Mouse (Mus musculus): ENCODE results near the gene Pomp. TPM values are rescaled to one million over a fixed set of nuclear protein-coding genes. Genes with fewer than 3 reads are reported as not detected.

Gene Pomp
- polyA plus RNA-seq, 1 experiment from 2014 or later: 592 TPM

DNA sequence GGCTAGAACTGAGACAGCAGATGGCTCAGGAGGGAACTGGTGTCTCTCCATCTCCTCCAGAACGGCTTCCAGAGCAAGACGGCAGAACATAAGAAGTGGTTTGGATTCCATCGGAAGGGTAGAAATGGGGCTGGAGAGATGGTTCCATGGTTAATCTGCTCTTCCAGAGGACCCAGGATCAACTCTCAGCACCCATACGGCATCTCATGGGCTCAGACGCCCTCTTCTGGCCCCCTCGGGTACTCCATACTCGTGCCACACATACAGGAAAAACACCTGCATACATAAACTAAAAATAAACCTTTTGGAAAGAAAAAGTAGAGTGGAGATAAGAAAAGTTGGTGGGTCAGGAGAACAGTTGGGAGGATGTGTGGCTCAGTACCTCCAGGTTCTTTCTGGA lies 40.4 kb upstream of the Pomp start:
- Histone ChIP-seq H3K36me3 (replicated peaks; ENCODE audit: control insufficient read depth, insufficient read depth, low read depth, low read length) (no peaks in the 10 kb centered on the region), H3K4me1 (ENCODE audit: control insufficient read depth, insufficient read depth, low read length) (no peaks in the 10 kb centered on the region), H3K9ac (replicated peaks; ENCODE audit: low read length) (no peak overlapping the region), H3K27ac (replicated peaks; ENCODE audit: low read depth, low read length) (no peak overlapping the region), H3K4me2 (ENCODE audit: low read depth, low read length) (no peak overlapping the region), H3K27me3 (ENCODE audit: control insufficient read depth, insufficient read depth, low read length) (no peaks in the 10 kb centered on the region), H3K4me3 (ENCODE audit: low read depth, low read length) (no peak overlapping the region), H3K9me3 (replicated peaks; ENCODE audit: control insufficient read depth, low read length) (no peaks in the 10 kb centered on the region)
- no peak for DNase-seq (ENCODE audit: low spot score)
- 84% methylated on average over 7 of the region's 7 CpGs for WGBS
- no peak for ATAC-seq (replicated peaks; ENCODE audit: insufficient number of reproducible peaks, low FRiP score, low TSS enrichment, low read depth)

DNA sequence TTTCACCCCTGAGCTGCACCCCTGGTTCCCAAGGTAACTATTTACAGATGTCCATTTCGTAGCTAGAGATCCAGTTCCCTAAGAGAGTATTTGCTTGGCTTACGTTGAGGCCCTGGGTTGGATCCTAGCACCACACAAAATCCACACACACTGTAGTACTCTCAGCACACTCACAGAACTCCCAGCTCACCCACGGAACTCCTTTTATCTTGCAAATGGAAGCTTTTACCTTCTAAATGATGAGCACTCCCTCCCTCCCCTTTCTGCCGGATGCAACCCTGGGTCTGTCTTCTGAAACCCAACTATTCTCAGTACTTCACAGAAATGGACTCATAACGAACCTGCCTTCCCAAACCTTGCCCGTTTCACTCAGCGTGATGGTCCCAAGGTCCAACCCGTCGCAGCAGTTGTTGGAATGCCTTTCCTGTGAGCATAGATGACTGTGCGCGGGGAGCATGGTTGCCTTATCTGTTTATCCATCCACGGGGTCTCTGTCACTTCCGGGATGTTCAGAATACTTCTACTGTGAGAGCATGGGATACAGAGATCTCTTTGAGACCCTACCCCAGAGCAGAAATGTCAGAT lies 36.1 kb upstream of the Pomp start:
- 77% methylated on average over 13 of the region's 13 CpGs for WGBS
- H3K27ac ChIP-seq (replicated peaks; ENCODE audit: low read depth, low read length): no peak overlapping the region
- no peak for ATAC-seq (replicated peaks; ENCODE audit: insufficient number of reproducible peaks, low FRiP score, low TSS enrichment, low read depth)

GRCm38 (mm10) chr5:147825375-147825969 lies 34.8 kb upstream of the Pomp start:
- WGBS: 43% methylated on average over 22 of the region's 22 CpGs
- Histone ChIP-seq H3K27ac (replicated peaks; ENCODE audit: low read depth, low read length) (no peak overlapping the region), H3K4me3 (ENCODE audit: low read depth, low read length) (no peak overlapping the region), H3K9me3 (replicated peaks; ENCODE audit: control insufficient read depth, low read length) (no peaks in the 10 kb centered on the region), H3K4me2 (ENCODE audit: low read depth, low read length) (peak overlapping the region; percentile 10; the same call in 1 of the 2 replicates), H3K36me3 (replicated peaks; ENCODE audit: control insufficient read depth, insufficient read depth, low read depth, low read length) (no peaks in the 10 kb centered on the region), H3K27me3 (ENCODE audit: control insufficient read depth, insufficient read depth, low read length) (no peaks in the 10 kb centered on the region), H3K9ac (replicated peaks; ENCODE audit: low read length) (no peak overlapping the region), H3K4me1 (ENCODE audit: control insufficient read depth, insufficient read depth, low read length) (no peaks in the 10 kb centered on the region; the same call in 1 of the 2 replicates)
- no peak for DNase-seq (ENCODE audit: low spot score)
- ATAC-seq (replicated peaks; ENCODE audit: insufficient number of reproducible peaks, low FRiP score, low TSS enrichment, low read depth): no peak

More for the DNA sequence above, 36.1 kb upstream of the Pomp start:
- no peaks in the 10 kb centered on the region for H3K27me3 ChIP-seq (ENCODE audit: control insufficient read depth, insufficient read depth, low read length)
- no peaks in the 10 kb centered on the region; the same call in 1 of the 2 replicates for H3K4me1 ChIP-seq (ENCODE audit: control insufficient read depth, insufficient read depth, low read length)
- H3K36me3 ChIP-seq (replicated peaks; ENCODE audit: control insufficient read depth, insufficient read depth, low read depth, low read length): no peaks in the 10 kb centered on the region
- no peaks in the 10 kb centered on the region for H3K9me3 ChIP-seq (replicated peaks; ENCODE audit: control insufficient read depth, low read length)
- DNase-seq (ENCODE audit: low spot score): no peak
- no peak overlapping the region for H3K4me3 ChIP-seq (ENCODE audit: low read depth, low read length)
- no peak overlapping the region for H3K4me2 ChIP-seq (ENCODE audit: low read depth, low read length)
- H3K9ac ChIP-seq (replicated peaks; ENCODE audit: low read length): no peak overlapping the region

DNA sequence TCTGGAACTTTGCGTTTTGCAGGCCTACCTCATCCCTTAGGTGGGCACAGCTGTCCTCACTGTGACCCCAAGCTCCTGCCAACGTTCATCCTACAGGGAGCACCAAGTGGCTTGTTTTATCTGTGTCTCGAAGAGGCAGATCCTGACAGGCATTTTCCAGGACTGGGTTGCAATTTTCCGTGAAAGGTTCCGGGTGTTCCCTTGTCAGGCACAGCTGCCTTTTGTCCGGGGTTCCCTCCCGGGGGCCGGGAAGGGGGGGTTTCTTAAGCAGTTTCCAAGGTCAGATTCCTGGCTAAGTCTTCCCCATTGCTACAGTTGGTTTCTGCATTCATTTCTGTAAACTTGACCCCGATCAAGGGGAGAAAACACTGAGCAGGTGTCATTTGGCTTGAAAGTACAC lies 34.2 kb upstream of the Pomp start:
- Histone ChIP-seq H3K9ac (replicated peaks; ENCODE audit: low read length) (no peak overlapping the region), H3K9me3 (replicated peaks; ENCODE audit: control insufficient read depth, low read length) (no peaks in the 10 kb centered on the region), H3K27me3 (ENCODE audit: control insufficient read depth, insufficient read depth, low read length) (no peaks in the 10 kb centered on the region), H3K4me2 (ENCODE audit: low read depth, low read length) (no peak overlapping the region), H3K36me3 (replicated peaks; ENCODE audit: control insufficient read depth, insufficient read depth, low read depth, low read length) (no peaks in the 10 kb centered on the region), H3K4me3 (ENCODE audit: low read depth, low read length) (no peak overlapping the region), H3K4me1 (ENCODE audit: control insufficient read depth, insufficient read depth, low read length) (no peaks in the 10 kb centered on the region; the same call in 1 of the 2 replicates), H3K27ac (replicated peaks; ENCODE audit: low read depth, low read length) (no peak overlapping the region)
- ATAC-seq (replicated peaks; ENCODE audit: insufficient number of reproducible peaks, low FRiP score, low TSS enrichment, low read depth) (no peak), DNase-seq (ENCODE audit: low spot score) (no peak)
- 68% methylated on average over 9 of the region's 9 CpGs for WGBS

DNA sequence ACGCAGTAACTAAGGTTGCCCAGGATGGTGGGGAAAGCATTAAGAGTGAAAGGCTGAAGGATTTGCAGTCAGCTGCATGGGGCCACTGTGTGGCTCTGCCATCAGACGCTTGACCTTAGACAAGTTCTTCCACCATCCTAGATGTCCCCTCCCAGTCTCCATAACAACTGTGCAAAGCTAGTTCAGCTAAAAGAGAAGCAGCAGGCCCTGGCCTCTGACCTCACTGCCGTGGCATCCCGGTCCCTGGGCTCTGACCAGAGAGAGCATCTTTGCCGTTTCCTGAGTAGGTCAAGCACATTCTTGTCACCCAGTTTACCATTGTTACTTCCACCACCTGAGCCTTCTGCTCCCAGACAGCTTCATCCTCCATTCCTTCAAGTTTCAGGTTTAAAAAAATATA lies 33.7 kb upstream of the Pomp start:
- Histone ChIP-seq H3K27ac (replicated peaks; ENCODE audit: low read depth, low read length) (no peak overlapping the region), H3K4me1 (ENCODE audit: control insufficient read depth, insufficient read depth, low read length) (no peaks in the 10 kb centered on the region; the same call in 1 of the 2 replicates), H3K9ac (replicated peaks; ENCODE audit: low read length) (no peak overlapping the region), H3K27me3 (ENCODE audit: control insufficient read depth, insufficient read depth, low read length) (no peaks in the 10 kb centered on the region), H3K9me3 (replicated peaks; ENCODE audit: control insufficient read depth, low read length) (no peaks in the 10 kb centered on the region), H3K36me3 (replicated peaks; ENCODE audit: control insufficient read depth, insufficient read depth, low read depth, low read length) (no peaks in the 10 kb centered on the region), H3K4me2 (ENCODE audit: low read depth, low read length) (no peak overlapping the region), H3K4me3 (ENCODE audit: low read depth, low read length) (no peak overlapping the region)
- ATAC-seq (replicated peaks; ENCODE audit: insufficient number of reproducible peaks, low FRiP score, low TSS enrichment, low read depth) (no peak), DNase-seq (ENCODE audit: low spot score) (no peak)
- whole genome bisulfite sequencing: 37% methylated on average over 5 of the region's 5 CpGs

GRCm38 (mm10) chr5:147828846-147829245 lies 31.4 kb upstream of the Pomp start:
- H3K9ac ChIP-seq (replicated peaks; ENCODE audit: low read length): no peak overlapping the region
- H3K36me3 ChIP-seq (replicated peaks; ENCODE audit: control insufficient read depth, insufficient read depth, low read depth, low read length): no peaks in the 10 kb centered on the region
- no peaks in the 10 kb centered on the region for H3K9me3 ChIP-seq (replicated peaks; ENCODE audit: control insufficient read depth, low read length)
- WGBS: 86% methylated on average over 8 of the region's 8 CpGs
- no peak for ATAC-seq (replicated peaks; ENCODE audit: insufficient number of reproducible peaks, low FRiP score, low TSS enrichment, low read depth)
- H3K4me2 ChIP-seq (ENCODE audit: low read depth, low read length): no peak overlapping the region
- H3K4me3 ChIP-seq (ENCODE audit: low read depth, low read length): no peak overlapping the region
- no peaks in the 10 kb centered on the region for H3K27me3 ChIP-seq (ENCODE audit: control insufficient read depth, insufficient read depth, low read length)
- no peak for DNase-seq (ENCODE audit: low spot score)
- no peaks in the 10 kb centered on the region; the same call in 1 of the 2 replicates for H3K4me1 ChIP-seq (ENCODE audit: control insufficient read depth, insufficient read depth, low read length)
- no peak overlapping the region for H3K27ac ChIP-seq (replicated peaks; ENCODE audit: low read depth, low read length)

- 34% methylated on average over 14 of the region's 14 CpGs for WGBS
- no peaks in the 10 kb centered on the region for H3K9me3 ChIP-seq (replicated peaks; ENCODE audit: control insufficient read depth, low read length)
- H3K4me1 ChIP-seq (ENCODE audit: control insufficient read depth, insufficient read depth, low read length): no peaks in the 10 kb centered on the region
- ATAC-seq (replicated peaks; ENCODE audit: insufficient number of reproducible peaks, low FRiP score, low TSS enrichment, low read depth) (no peak), DNase-seq (ENCODE audit: low spot score) (peak; percentile 17)
- no peaks in the 10 kb centered on the region for H3K36me3 ChIP-seq (replicated peaks; ENCODE audit: control insufficient read depth, insufficient read depth, low read depth, low read length)
- H3K27ac ChIP-seq (replicated peaks; ENCODE audit: low read depth, low read length): no peak overlapping the region
- H3K9ac ChIP-seq (replicated peaks; ENCODE audit: low read length): no peak overlapping the region
- H3K27me3 ChIP-seq (ENCODE audit: control insufficient read depth, insufficient read depth, low read length): no peaks in the 10 kb centered on the region
- H3K4me3 ChIP-seq (ENCODE audit: low read depth, low read length): no peak overlapping the region
- H3K4me2 ChIP-seq (ENCODE audit: low read depth, low read length): no peak overlapping the region
Observed at GRCm38 (mm10) chr5:147832842-147833241, 27.4 kb upstream of the Pomp start.

GRCm38 (mm10) chr5:147834841-147835500 lies 25.3 kb upstream of the Pomp start:
- H3K9me3 ChIP-seq (replicated peaks; ENCODE audit: control insufficient read depth, low read length): no peaks in the 10 kb centered on the region
- no peaks in the 10 kb centered on the region for H3K27me3 ChIP-seq (ENCODE audit: control insufficient read depth, insufficient read depth, low read length)
- WGBS: 5% methylated on average over 17 of the region's 17 CpGs
- H3K4me2 ChIP-seq (ENCODE audit: low read depth, low read length): no peak overlapping the region
- H3K27ac ChIP-seq (replicated peaks; ENCODE audit: low read depth, low read length): no peak overlapping the region
- no peak overlapping the region for H3K9ac ChIP-seq (replicated peaks; ENCODE audit: low read length)
- DNase-seq (ENCODE audit: low spot score): peak; percentile 39
- H3K4me1 ChIP-seq (ENCODE audit: control insufficient read depth, insufficient read depth, low read length): no peaks in the 10 kb centered on the region
- no peak for ATAC-seq (replicated peaks; ENCODE audit: insufficient number of reproducible peaks, low FRiP score, low TSS enrichment, low read depth)
- no peak overlapping the region for H3K4me3 ChIP-seq (ENCODE audit: low read depth, low read length)
- no peaks in the 10 kb centered on the region for H3K36me3 ChIP-seq (replicated peaks; ENCODE audit: control insufficient read depth, insufficient read depth, low read depth, low read length)
